Mouse (Mus musculus): ENCODE data around the gene Ripor3. TPM values are rescaled to one million over a fixed set of nuclear protein-coding genes. Genes with fewer than 3 reads are reported as not detected.

Gene Ripor3
- total and polyA plus RNA-seq, 3 experiments: 0.17 TPM; not detected in 2

DNA sequence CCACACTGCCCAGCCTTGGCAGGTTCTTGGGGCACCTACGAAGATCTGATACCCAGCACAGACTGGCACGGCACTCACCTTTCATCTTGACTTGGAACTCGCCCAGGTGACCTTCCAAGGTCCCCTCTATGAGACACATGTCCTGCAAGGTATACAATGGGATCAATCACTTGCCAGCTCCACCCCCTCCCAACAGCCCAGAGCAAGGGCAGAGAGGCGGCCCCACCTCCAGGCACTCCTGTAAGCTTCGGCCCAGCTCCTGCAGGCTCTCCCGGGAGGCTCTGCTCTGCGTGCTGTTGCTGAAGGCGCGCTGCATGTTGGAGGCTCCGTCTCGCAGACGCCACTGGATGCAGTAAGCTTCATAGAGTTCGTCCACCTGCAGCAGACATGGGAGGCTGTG is 17.2 kb downstream of the Ripor3 start:
- dilution Hi-C loops (cut with MboI; ENCODE audit: extremely low pct_ligation_motif_present, extremely low pct_unique_long_range_greater_than_20kb, low sequenced_read_pairs): no loop called here
- Histone ChIP-seq H3K4me3 (replicated peaks in 1 of 3; ENCODE audit: low read depth in 2 of 3, low read length in 2 of 3, poor library complexity in 1 of 3) (no peak overlapping the region), H3K4me2 (ENCODE audit: insufficient read depth, low read depth, poor library complexity, severe bottlenecking) (no peak overlapping the region), H3K36me3 (replicated peaks in 1 of 2; ENCODE audit: control insufficient read depth in 1 of 2, insufficient read depth in 1 of 2, low read length in 1 of 2) (no peaks in the 10 kb centered on the region), H3K4me1 (ENCODE audit: control insufficient read depth in 1 of 2, insufficient read depth in 2 of 2) (peaks cover 14 to 21% of the 10 kb centered on the region in 2 experiments), H3K27me3 (replicated peaks) (peaks cover 88% of the 10 kb centered on the region), H3K79me2 (replicated peaks; ENCODE audit: control insufficient read depth, extremely low read depth, insufficient read depth, poor library complexity, severe bottlenecking) (no peaks in the 10 kb centered on the region), H3K9me3 (replicated peaks; ENCODE audit: low read length) (no peaks in the 10 kb centered on the region), H3K9ac (ENCODE audit: insufficient read depth, low read depth) (no peak overlapping the region), H3K27ac (ENCODE audit: insufficient read depth, low read depth) (no peak overlapping the region)
- in situ Hi-C loops (cut with MboI; ENCODE audit: low pct_ligation_motif_present, low pct_unique_long_range_greater_than_20kb, low sequenced_read_pairs): no loop called here
- no peak for DNase-seq (ENCODE audit: extremely low read depth)
- TF ChIP-seq MAX (IDR thresholded peaks at IDR 0.05; ENCODE audit: low read length) (no peak), ZMIZ1 (IDR thresholded peaks at IDR 0.05; ENCODE audit: low read depth, low read length) (no peak), HCFC1 (IDR thresholded peaks at IDR 0.05; ENCODE audit: low read depth, low read length) (no peak), KAT2A (IDR thresholded peaks at IDR 0.05; ENCODE audit: insufficient replicate concordance, low read length) (no peak), CHD2 (IDR thresholded peaks at IDR 0.05; ENCODE audit: low read length) (no peak), ZC3H11A (IDR thresholded peaks at IDR 0.05; ENCODE audit: low read depth, low read length) (no peak), ETS1 (conservative IDR thresholded peaks at IDR 0.05; ENCODE audit: low read depth, low read length) (no peak), POLR2AphosphoS2 (IDR thresholded peaks at IDR 0.05; ENCODE audit: low read depth, low read length) (no peak), UBTF (IDR thresholded peaks at IDR 0.05; ENCODE audit: low read depth, low read length) (no peak), RCOR1 (conservative IDR thresholded peaks at IDR 0.05; ENCODE audit: low read depth, low read length) (no peak), MEF2A (IDR thresholded peaks at IDR 0.05; ENCODE audit: borderline replicate concordance, low read depth, low read length) (no peak), ZNF384 (IDR thresholded peaks at IDR 0.05; ENCODE audit: low read depth, low read length) (no peak), E2F4 (IDR thresholded peaks at IDR 0.05; ENCODE audit: insufficient replicate concordance, low read depth, low read length) (no peak)

DNA sequence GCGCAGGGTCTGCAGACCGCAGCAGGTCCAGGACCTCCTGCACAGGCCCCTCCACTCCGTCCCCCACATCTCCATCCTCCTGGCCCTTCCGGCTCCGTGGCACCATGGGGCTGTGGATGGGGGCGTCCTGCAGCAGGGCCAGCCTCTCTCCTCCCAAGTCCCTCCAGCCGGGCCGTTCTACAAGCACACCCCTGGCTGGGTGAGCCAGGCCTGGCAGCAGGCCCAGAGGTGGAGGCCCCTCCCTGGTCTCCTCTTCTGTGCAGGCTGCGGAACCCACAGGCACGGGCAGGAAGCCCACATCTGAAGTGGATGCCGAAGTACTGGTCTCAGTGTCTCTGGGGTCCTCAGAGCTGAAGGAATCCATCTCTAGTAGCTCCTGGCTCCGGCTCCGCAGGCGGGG is 21.1 kb downstream of the Ripor3 start:
- Histone ChIP-seq H3K4me1 (ENCODE audit: control insufficient read depth in 1 of 2, insufficient read depth in 2 of 2) (peaks cover under 1% of the 10 kb centered on the region in 2 experiments; a peak in 3 of 4 replicates), H3K9me3 (replicated peaks; ENCODE audit: low read length) (no peaks in the 10 kb centered on the region), H3K4me2 (ENCODE audit: insufficient read depth, low read depth, poor library complexity, severe bottlenecking) (no peak overlapping the region), H3K27me3 (replicated peaks) (peaks cover 55% of the 10 kb centered on the region), H3K9ac (ENCODE audit: insufficient read depth, low read depth) (no peak overlapping the region), H3K79me2 (replicated peaks; ENCODE audit: control insufficient read depth, extremely low read depth, insufficient read depth, poor library complexity, severe bottlenecking) (no peaks in the 10 kb centered on the region), H3K27ac (ENCODE audit: insufficient read depth, low read depth) (no peak overlapping the region), H3K36me3 (replicated peaks in 1 of 2; ENCODE audit: control insufficient read depth in 1 of 2, insufficient read depth in 1 of 2, low read length in 1 of 2) (no peaks in the 10 kb centered on the region), H3K4me3 (replicated peaks in 1 of 3; ENCODE audit: low read depth in 2 of 3, low read length in 2 of 3, poor library complexity in 1 of 3) (no peak overlapping the region)
- in situ Hi-C loops (cut with MboI; ENCODE audit: low pct_ligation_motif_present, low pct_unique_long_range_greater_than_20kb, low sequenced_read_pairs): no loop called here
- TF ChIP-seq E2F4 (IDR thresholded peaks at IDR 0.05; ENCODE audit: insufficient replicate concordance, low read depth, low read length) (no peak), NRF1 (IDR thresholded peaks at IDR 0.05; ENCODE audit: low read depth, low read length) (no peak), ZKSCAN1 (IDR thresholded peaks at IDR 0.05; ENCODE audit: borderline replicate concordance, low read depth, low read length) (no peak), SIN3A (IDR thresholded peaks at IDR 0.05; ENCODE audit: low read length) (no peak)
- dilution Hi-C loops (cut with MboI; ENCODE audit: extremely low pct_ligation_motif_present, extremely low pct_unique_long_range_greater_than_20kb, low sequenced_read_pairs): no loop called here
- no peak for DNase-seq (ENCODE audit: extremely low read depth)

All from CH12.LX (cell line).